Mouse (Mus musculus) midbrain, embryonic 12.5 days (tissue): Measurements from ENCODE around the gene Sv2b. TPM values are rescaled to one million over a fixed set of nuclear protein-coding genes. Genes with fewer than 3 reads are reported as not detected.

Experiments used
- ATAC-seq: fragments of 200-750 bp; cut with Nextera tagmentation; 2 replicates; pipeline ENCODE4 v1.8.0; 2017; ENCODE audit warnings: low read depth, moderate TSS enrichment, moderate library complexity; ENCODE audit not compliant: low FRiP score
- H3K27ac ChIP-seq: fragments of 300-500 bp; sonication (generic); replicated peaks from 2 replicates; pipeline ENCODE4 v1.5.1; 2016; ENCODE audit warnings: mild to moderate bottlenecking
- H3K27me3 ChIP-seq: fragments of 300-500 bp; sonication (generic); 2 replicates; pipeline ENCODE4 v1.6.1; 2016; ENCODE audit warnings: mild to moderate bottlenecking
- H3K36me3 ChIP-seq: fragments of 300-500 bp; sonication (generic); 2 replicates; pipeline ENCODE4 v1.6.1; 2016
- H3K4me1 ChIP-seq: fragments of 300-500 bp; sonication (generic); 2 replicates; pipeline ENCODE4 v1.6.1; 2016
- H3K4me2 ChIP-seq: fragments of 300-500 bp; sonication (generic); replicated peaks from 2 replicates; pipeline ENCODE4 v1.6.1; 2016; ENCODE audit warnings: mild to moderate bottlenecking, moderate library complexity
- H3K4me3 ChIP-seq: fragments of 300-500 bp; sonication (generic); 2 replicates; pipeline ENCODE4 v1.5.1; 2016; ENCODE audit warnings: mild to moderate bottlenecking
- H3K9ac ChIP-seq: fragments of 300-500 bp; sonication (generic); replicated peaks from 2 replicates; pipeline ENCODE4 v1.6.1; 2016; ENCODE audit warnings: mild to moderate bottlenecking, moderate library complexity
- H3K9me3 ChIP-seq: fragments of 300-500 bp; sonication (generic); 2 replicates; pipeline ENCODE4 v1.6.1; 2016; ENCODE audit warnings: mild to moderate bottlenecking
- WGBS: fragments of 180-500 bp; shearing (Covaris S2); methylation state at CpG from one replicate; pipeline ENCODE4 v1.1.7; 2016; 5-methylcytosine and 5-hydroxymethylcytosine counted together
- polyA plus RNA-seq: library from polyadenylated mRNA; unstranded; fragments of >200 nt; fragmentation: Nextera tagmentation; extraction: Ambion mirVana; gene quantifications from 2 replicates; pipeline ENCODE4 v1.2.1, GENCODE M21; 2016

Sv2b gene
- polyA plus RNA-seq, 1 experiment from 2014 or later, result 2.7 TPM

DNA sequence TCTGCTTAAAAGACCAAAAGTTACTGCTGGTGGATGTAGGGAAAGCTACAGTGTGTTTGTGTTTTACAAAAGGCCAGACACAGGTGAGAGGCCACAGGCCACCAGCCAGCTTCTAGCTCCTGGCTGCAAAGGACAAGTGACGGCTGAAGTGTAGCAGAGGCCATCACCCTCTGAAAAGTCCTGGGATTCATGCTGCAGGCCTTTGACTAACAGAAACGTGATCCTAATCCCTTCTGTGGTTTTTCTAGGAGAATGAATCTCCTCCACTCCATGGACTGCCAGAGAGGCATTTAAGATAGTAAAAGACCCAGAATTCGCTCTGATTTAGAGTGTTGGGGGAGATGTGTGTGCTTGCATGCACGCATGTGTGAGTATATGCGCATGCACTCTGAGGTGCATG lies 5.8 kb upstream of the Sv2b start:
- no peak overlapping the region for H3K27ac ChIP-seq
- H3K36me3 ChIP-seq, result no peaks in the 10 kb centered on the region
- H3K27me3 ChIP-seq, result peaks cover 9% of the 10 kb centered on the region
- no peak overlapping the region for H3K9ac ChIP-seq
- 53% methylated on average over 5 of the region's 5 CpGs for WGBS
- no peaks in the 10 kb centered on the region for H3K4me1 ChIP-seq
- ATAC-seq, result no peak
- no peaks in the 10 kb centered on the region for H3K9me3 ChIP-seq
- H3K4me3 ChIP-seq, result no peak overlapping the region
- no peak overlapping the region for H3K4me2 ChIP-seq

DNA sequence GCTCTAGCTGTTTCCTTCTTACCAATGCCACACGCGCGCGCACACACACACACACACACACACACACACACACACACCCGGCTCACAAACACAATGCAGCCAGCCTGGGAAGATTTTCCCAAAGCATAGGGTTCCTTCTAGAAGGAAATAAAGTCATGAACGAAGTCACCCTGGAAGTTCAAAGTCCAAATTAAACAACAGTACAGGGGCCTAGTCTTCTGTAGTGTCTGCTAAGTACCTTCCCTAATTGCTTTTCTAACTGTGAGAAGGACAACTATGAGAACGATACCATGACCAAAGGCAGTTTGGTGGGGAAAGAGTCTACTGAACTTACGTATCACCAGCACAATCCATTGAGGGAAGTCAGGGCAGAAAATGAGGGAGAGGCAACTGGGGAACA lies 508 bp upstream of the Sv2b start:
- Histone ChIP-seq H3K4me3 (no peak overlapping the region), H3K27ac (no peak overlapping the region), H3K9me3 (no peaks in the 10 kb centered on the region), H3K4me1 (peaks cover 15% of the 10 kb centered on the region; the same call in 1 of the 2 replicates), H3K9ac (no peak overlapping the region), H3K27me3 (peaks cover 54% of the 10 kb centered on the region), H3K4me2 (peak overlapping the region; percentile 92; the same call in 1 of the 2 replicates), H3K36me3 (no peaks in the 10 kb centered on the region)
- WGBS, result 70% methylated on average over 8 of the region's 8 CpGs
- no peak for ATAC-seq

DNA sequence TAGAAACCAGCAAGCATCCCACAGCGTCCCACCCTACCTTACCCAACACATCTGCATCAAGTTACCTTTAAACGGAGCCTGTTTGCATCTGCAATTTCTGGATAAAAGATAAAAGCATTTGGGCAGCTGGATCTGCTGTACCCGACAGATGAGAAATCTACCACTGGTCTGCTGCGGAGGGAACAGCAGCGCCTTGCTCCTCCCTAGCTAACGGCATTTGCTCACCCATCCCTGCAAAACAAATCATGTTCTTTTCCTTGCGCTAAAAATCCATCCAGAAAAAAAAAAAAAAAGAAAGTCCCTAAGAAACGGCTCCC lies 964 bp downstream of the Sv2b start:
- H3K36me3 ChIP-seq, result no peaks in the 10 kb centered on the region
- H3K4me3 ChIP-seq, result peak overlapping the region; percentile 48
- peaks cover 15% of the 10 kb centered on the region; the same call in 1 of the 2 replicates for H3K4me1 ChIP-seq
- no peaks in the 10 kb centered on the region for H3K9me3 ChIP-seq
- peaks cover 66% of the 10 kb centered on the region for H3K27me3 ChIP-seq
- ATAC-seq, result no peak
- no peak overlapping the region for H3K27ac ChIP-seq
- peak overlapping the region; percentile 92 for H3K4me2 ChIP-seq
- H3K9ac ChIP-seq, result no peak overlapping the region
- WGBS, result 6% methylated on average over 8 of the region's 8 CpGs

DNA sequence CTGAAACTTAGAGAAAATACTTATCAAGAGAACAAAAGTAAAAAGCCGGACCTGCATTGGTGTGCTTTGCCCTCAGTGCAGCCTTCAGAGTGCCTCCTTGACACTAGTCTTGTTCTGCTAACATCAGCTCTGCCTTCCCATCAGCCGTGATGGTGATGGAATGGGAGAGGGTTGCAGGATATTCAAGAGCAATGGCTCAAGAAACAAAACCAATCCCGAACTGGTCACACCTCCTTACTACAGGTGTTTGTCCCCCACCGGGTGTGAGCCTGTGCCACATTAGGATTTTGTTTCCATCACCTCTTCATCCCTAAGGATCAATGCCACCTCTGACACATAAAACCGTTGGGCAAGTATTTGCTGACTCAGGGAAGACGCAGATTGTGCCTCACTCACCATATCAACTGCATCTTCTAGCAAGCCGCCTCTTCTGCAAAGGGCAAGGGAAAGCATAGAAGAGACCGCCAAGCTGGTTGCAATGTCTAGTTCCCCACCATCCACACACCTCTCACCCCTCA lies 1.4 kb downstream of the Sv2b start:
- H3K4me3 ChIP-seq, result peak overlapping the region; percentile 48
- no peak overlapping the region for H3K9ac ChIP-seq
- 49% methylated on average over 8 of the region's 8 CpGs for WGBS
- H3K27ac ChIP-seq, result no peak overlapping the region
- peaks cover 15% of the 10 kb centered on the region; the same call in 1 of the 2 replicates for H3K4me1 ChIP-seq
- H3K9me3 ChIP-seq, result no peaks in the 10 kb centered on the region
- H3K36me3 ChIP-seq, result no peaks in the 10 kb centered on the region
- H3K4me2 ChIP-seq, result peak overlapping the region; percentile 92
- no peak for ATAC-seq
- peaks cover 70% of the 10 kb centered on the region for H3K27me3 ChIP-seq

DNA sequence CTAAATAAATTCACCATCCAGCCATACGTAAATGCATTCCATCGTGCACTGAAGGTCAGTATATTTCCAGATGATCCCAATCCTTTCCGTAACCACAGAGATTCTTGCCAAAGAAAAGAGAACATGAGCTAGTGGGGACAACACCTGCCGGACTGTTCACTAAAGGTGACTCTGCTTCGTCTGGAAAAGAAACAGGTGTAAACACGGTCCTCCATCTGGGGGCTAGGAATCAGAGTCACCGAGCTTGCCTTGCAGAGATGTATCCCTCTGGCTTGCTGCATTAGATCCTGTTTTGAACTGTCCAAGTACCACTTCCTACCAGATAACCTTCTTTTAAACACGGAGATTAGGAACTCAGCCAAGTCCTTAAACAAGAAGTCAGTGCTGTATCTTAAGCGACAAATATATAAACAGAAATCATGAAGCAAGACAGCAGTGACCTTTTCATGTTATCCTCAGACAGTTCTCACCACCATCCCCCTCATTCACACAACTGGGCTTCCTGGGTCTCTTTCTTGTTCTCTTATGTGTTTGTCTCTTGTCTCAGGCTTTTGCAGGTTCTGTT lies 3.1 kb downstream of the Sv2b start:
- 88% methylated on average over 9 of the region's 9 CpGs for WGBS
- Histone ChIP-seq H3K4me3 (no peak overlapping the region), H3K9me3 (no peaks in the 10 kb centered on the region), H3K36me3 (no peaks in the 10 kb centered on the region), H3K4me1 (peaks cover 15% of the 10 kb centered on the region; the same call in 1 of the 2 replicates), H3K27ac (no peak overlapping the region), H3K9ac (no peak overlapping the region), H3K4me2 (no peak overlapping the region), H3K27me3 (peaks cover 75% of the 10 kb centered on the region)
- no peak for ATAC-seq

DNA sequence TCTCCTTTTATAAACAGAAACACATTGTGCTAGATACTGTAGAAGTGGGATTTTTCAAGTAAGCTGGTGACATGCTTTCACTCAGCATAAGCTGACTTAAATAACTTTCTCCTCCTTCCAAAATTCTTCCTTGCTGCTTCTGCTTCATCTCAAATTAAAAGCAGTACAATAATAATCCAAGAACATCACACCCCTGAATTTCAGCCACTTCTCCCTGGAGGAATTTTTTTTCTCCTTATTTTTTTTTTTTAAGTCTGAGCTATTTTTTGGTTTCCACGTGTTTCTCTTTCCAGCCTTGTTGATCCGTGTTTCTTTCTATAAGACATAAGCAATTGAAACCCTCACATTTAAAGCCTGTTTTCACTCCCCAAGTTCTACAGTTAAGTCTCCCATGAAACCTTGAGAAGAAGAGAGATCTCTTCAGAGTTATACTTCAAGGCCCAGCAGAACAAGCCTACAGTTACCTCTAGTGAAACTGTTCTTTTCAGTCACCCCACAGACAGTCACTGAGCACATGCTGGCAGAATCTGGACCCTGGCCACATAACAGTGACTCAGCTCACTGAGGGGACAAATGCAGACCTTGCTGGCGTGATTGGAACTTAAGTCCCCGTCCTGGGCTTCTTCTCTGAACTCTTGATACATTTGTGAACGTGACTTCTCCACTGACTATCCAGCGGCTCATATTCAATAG lies 6.4 kb downstream of the Sv2b start:
- Histone ChIP-seq H3K4me2 (no peak overlapping the region), H3K9ac (no peak overlapping the region), H3K4me1 (peaks cover 2% of the 10 kb centered on the region; the same call in 1 of the 2 replicates), H3K27ac (no peak overlapping the region), H3K4me3 (no peak overlapping the region), H3K9me3 (no peaks in the 10 kb centered on the region), H3K27me3 (peaks cover 75% of the 10 kb centered on the region), H3K36me3 (no peaks in the 10 kb centered on the region)
- no peak for ATAC-seq
- WGBS, result 87% methylated on average over 6 of the region's 6 CpGs

DNA sequence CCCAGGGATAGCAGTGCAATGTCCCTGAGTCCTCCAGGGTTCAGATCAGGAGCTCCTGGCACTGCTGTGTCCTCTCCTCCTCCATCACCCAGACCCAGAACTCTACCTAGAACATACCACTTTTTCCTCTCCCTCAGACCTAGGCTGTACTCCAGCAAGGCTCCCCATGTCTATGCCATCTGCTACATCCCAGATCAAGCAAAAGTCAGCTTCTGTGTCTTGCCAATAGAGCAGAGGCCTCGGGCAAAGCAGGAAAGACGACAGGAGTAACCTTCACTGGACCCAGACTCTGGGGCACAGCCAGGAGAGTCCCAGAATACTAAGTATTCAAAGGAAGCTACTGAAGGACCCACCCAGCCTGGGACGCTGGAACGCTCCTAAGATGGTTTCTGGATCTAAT lies 9.8 kb downstream of the Sv2b start:
- no peak overlapping the region for H3K4me3 ChIP-seq
- WGBS, result 91% methylated on average over 4 of the region's 4 CpGs
- peaks cover 25% of the 10 kb centered on the region for H3K4me1 ChIP-seq
- H3K4me2 ChIP-seq, result no peak overlapping the region
- H3K36me3 ChIP-seq, result no peaks in the 10 kb centered on the region
- peaks cover 52% of the 10 kb centered on the region for H3K27me3 ChIP-seq
- H3K9me3 ChIP-seq, result no peaks in the 10 kb centered on the region
- no peak overlapping the region for H3K9ac ChIP-seq
- H3K27ac ChIP-seq, result no peak overlapping the region
- ATAC-seq, result no peak

DNA sequence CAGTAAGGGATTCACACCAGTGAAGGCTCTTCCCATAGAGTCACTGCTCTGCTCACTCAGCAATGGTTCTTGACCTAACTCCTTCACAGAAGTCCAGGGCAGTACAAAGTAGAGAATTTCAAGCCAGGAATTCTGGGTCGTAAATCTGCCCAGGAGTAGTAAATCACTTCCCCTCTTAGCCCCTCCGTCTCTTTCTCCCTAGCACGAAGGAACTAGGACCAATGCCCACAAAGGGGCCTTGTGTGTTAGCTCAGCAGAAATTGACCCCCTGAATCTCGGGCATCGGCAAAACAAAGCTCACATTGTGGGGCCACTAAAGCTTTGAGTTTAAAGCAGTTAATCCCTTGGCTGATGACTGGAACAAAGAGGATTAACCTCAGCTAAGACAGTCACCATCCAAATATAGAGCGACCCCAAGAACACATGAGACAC lies 12.4 kb downstream of the Sv2b start:
- Histone ChIP-seq H3K4me3 (no peak overlapping the region), H3K9me3 (no peaks in the 10 kb centered on the region), H3K27me3 (peaks cover 49% of the 10 kb centered on the region), H3K4me2 (no peak overlapping the region), H3K9ac (no peak overlapping the region), H3K4me1 (peaks cover 31% of the 10 kb centered on the region), H3K27ac (peak overlapping the region; percentile 26; the same call in 1 of the 2 replicates), H3K36me3 (no peaks in the 10 kb centered on the region)
- ATAC-seq, result peak; percentile 68
- 4% methylated on average over 6 of the region's 6 CpGs for WGBS

DNA sequence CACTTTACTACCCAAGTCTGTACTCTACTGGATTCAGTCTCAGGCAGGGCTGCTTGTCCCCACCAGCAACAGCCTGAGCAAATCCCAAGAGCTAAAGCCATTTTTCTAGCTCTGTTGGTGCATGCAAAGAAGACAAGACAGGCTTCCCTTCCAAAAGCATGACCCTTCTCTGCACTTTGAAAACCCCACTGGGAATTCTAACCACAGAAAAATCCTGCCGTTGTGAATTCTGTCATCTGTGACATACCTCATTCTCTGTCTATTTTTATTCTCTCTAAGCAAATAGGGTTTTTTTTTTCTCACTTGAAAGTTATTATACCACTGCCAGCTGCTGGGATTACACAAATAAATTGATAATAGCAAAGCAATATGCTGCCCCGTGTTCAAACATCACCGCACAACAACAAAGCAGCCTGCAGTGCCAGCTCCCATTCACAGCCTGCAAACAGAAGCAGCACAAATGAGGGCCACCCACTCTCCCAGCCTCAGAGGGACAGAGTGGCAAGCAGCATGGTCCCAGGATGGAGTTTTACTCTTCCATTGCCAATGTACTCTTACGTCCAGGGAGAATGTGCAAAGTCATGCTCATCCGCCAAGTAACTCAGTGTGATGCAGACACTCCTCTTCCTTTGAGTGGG lies 13.7 kb downstream of the Sv2b start:
- Histone ChIP-seq H3K9ac (no peak overlapping the region), H3K4me2 (no peak overlapping the region), H3K27me3 (peaks cover 43% of the 10 kb centered on the region), H3K4me1 (peaks cover 31% of the 10 kb centered on the region), H3K9me3 (no peaks in the 10 kb centered on the region), H3K4me3 (no peak overlapping the region), H3K27ac (no peak overlapping the region; the same call in 1 of the 2 replicates), H3K36me3 (no peaks in the 10 kb centered on the region)
- 15% methylated on average over 5 of the region's 5 CpGs for WGBS
- peak; percentile 38; the same call in 1 of the 2 replicates for ATAC-seq

DNA sequence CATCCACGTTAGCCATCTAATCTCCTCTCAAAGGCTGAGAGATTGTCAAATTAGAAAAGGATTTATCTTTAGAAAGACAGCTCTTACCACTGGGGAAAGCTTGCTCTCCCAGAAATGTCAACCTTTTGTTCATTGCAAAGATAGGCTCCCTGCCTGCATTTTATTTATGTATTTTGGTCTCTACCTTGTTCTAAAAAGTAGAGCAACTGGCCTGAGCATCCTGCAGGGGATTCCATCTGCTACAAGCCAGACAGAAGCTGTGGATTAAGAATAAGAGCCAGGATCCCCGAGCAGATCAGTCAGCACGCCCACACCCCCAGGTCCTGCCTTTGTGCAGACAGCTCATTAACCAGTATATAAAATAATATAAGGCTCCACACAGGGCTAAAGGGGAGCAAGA lies 16.8 kb downstream of the Sv2b start:
- H3K4me3 ChIP-seq, result no peak overlapping the region
- H3K9ac ChIP-seq, result no peak overlapping the region
- no peak overlapping the region for H3K4me2 ChIP-seq
- WGBS, result 19% methylated on average over 3 of the region's 3 CpGs
- peaks cover 15% of the 10 kb centered on the region for H3K27me3 ChIP-seq
- H3K36me3 ChIP-seq, result no peaks in the 10 kb centered on the region
- no peak for ATAC-seq
- peaks cover 31% of the 10 kb centered on the region for H3K4me1 ChIP-seq
- no peaks in the 10 kb centered on the region for H3K9me3 ChIP-seq
- H3K27ac ChIP-seq, result no peak overlapping the region

DNA sequence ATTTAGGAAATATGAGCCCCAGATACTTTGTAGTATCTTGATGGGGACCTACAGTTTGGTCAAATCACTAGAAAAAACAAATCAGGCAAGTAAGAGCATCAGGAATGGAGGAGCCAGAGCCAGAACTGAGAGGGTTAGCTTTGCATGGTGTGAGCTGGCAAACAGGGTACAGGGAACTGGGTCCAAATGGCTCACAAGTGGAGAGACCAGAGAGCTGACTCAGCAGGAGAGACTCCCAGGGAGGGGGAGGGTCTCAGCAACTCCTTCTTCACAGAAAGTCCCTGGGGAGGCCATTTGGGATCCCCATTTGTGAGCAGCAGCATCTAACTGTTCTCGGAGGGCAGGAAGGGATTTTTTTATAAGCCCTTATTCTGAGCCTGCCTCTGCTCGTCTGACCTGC lies 18.5 kb downstream of the Sv2b start:
- H3K4me1 ChIP-seq, result peaks cover 16% of the 10 kb centered on the region
- no peak for ATAC-seq
- no peak overlapping the region for H3K27ac ChIP-seq
- H3K4me2 ChIP-seq, result no peak overlapping the region
- no peak overlapping the region for H3K9ac ChIP-seq
- H3K36me3 ChIP-seq, result no peaks in the 10 kb centered on the region
- 44% methylated on average over 2 of the region's 2 CpGs for WGBS
- no peak overlapping the region for H3K4me3 ChIP-seq
- H3K9me3 ChIP-seq, result no peaks in the 10 kb centered on the region
- H3K27me3 ChIP-seq, result peaks cover 15% of the 10 kb centered on the region

DNA sequence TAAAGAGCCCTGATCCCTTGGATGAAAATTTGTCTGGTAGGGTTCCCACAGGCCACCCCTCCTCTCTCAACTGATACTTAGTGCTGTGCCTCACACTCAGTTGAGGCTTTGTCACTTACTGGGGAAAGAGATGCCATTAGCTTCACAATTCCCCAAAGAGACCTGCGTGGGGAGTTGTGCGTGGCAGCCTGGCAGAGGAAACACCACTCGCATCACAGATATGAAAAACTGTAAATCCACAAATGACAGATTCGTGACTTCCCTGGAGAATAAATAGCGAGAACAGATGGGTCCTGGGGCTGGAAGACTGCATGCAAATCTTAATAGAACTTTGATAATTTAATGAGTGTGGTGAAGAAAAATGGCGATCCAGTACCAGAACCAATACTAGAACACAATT lies 21.8 kb downstream of the Sv2b start:
- 87% methylated on average over 6 of the region's 6 CpGs for WGBS
- peaks cover 3% of the 10 kb centered on the region; the same call in 1 of the 2 replicates for H3K27me3 ChIP-seq
- no peak overlapping the region for H3K9ac ChIP-seq
- ATAC-seq, result no peak
- H3K9me3 ChIP-seq, result no peaks in the 10 kb centered on the region
- H3K4me3 ChIP-seq, result no peak overlapping the region
- H3K36me3 ChIP-seq, result no peaks in the 10 kb centered on the region
- 0 out of 2 replicates have a peak, but pooled peaks cover 3% of the 10 kb centered on the region for H3K4me1 ChIP-seq
- H3K27ac ChIP-seq, result no peak overlapping the region
- no peak overlapping the region for H3K4me2 ChIP-seq
